Mouse (Mus musculus): ENCODE measurements around the gene Rabgap1. TPM values are rescaled to one million over a fixed set of nuclear protein-coding genes. Genes with fewer than 3 reads are reported as not detected.

Rabgap1 gene
- polyA plus RNA-seq, 1 experiment: 30.5 TPM

Other genes with a start within 250 kb of the Rabgap1 start
- not detected in 2 replicates for gene Olfr366, start 231.7 kb upstream of the Rabgap1 start, polyA plus RNA-seq (2012; rRNA removed)
- not detected in 2 replicates for gene Olfr368, start 116.8 kb upstream of the Rabgap1 start, polyA plus RNA-seq (2012; rRNA removed)
- gene Pdcl, start 83.9 kb upstream of the Rabgap1 start, polyA plus RNA-seq (2012; rRNA removed): 21.0 and 22.8 TPM in 2 replicates
- gene Rc3h2, start 20.4 kb upstream of the Rabgap1 start, polyA plus RNA-seq (2012; rRNA removed): 13.1 and 15.9 TPM in 2 replicates
- 4.9 and 5.2 TPM in 2 replicates for gene Zbtb26, start 144 bp upstream of the Rabgap1 start, polyA plus RNA-seq (2012; rRNA removed)
- gene Zbtb6, start 108 bp upstream of the Rabgap1 start, polyA plus RNA-seq (2012; rRNA removed): 8.7 and 9.6 TPM in 2 replicates
- 0.17 and 0.62 TPM in 2 replicates for gene Gpr21, start 73.1 kb downstream of the Rabgap1 start, polyA plus RNA-seq (2012; rRNA removed)

All from urinary bladder, adult 2 months (tissue).